Mouse (Mus musculus) lung, adult 2 months (tissue): ENCODE measurements at regions not wholly inside any gene's neighbourhood (a gene's known extent, or its start where the extent isn't known, plus 50 kb on each side); places are given as distances from the start of the nearest gene placed in this dataset.

ENCODE experiments used
- CTCF ChIP-seq: fragments of 200-500 bp; IDR thresholded peaks from 2 replicates; pipeline ENCODE4 v1.5.1; 2011; ENCODE audit warnings: mild to moderate bottlenecking, low read length, control low read depth; ENCODE audit not compliant: insufficient read depth
- POLR2A ChIP-seq: fragments of 200-500 bp; IDR thresholded peaks from 2 replicates; pipeline ENCODE4 v1.6.1; 2011; ENCODE audit warnings: low read depth, mild to moderate bottlenecking, control low read depth, low read length, borderline replicate concordance; ENCODE audit errors: extremely low read depth

GRCm38 (mm10) chr8:126734743-126735487, 141.1 kb upstream of the Irf2bp2 start:
- TF ChIP-seq CTCF (no peak), POLR2A (no peak)
